Mouse (Mus musculus): ENCODE data around the gene Cdyl2. TPM values are rescaled to one million over a fixed set of nuclear protein-coding genes. Genes with fewer than 3 reads are reported as not detected.

The Cdyl2 gene
- polyA plus RNA-seq (2017; shearing (Covaris generic)), result 33.0 TPM

GRCm38 (mm10) chr8:116732684-116733647 is at the start of gene Cdyl2:
Gene Cdyl2 (minus strand): TSS chr8:116732991.

Other genes with a start within 250 kb of the Cdyl2 start
- gene Dynlrb2, start 228.0 kb downstream of the Cdyl2 start, polyA plus RNA-seq (2017; shearing (Covaris generic)), result not detected
- gene Cmc2, start 188.5 kb upstream of the Cdyl2 start, polyA plus RNA-seq (2017; shearing (Covaris generic)), result 12.1 TPM
- gene Cenpn, start 188.7 kb upstream of the Cdyl2 start, polyA plus RNA-seq (2017; shearing (Covaris generic)), result 1.9 TPM
- 16.6 TPM for gene Atmin, start 210.4 kb upstream of the Cdyl2 start, polyA plus RNA-seq (2017; shearing (Covaris generic))
- gene 1700030J22Rik, start 246.0 kb upstream of the Cdyl2 start, polyA plus RNA-seq (2017; shearing (Covaris generic)), result 0.47 TPM

Measured in naive thymus-derived CD4-positive, alpha-beta T cell, adult 5 months (primary cell).